Comparison of ENCODE assay signal across 19 mouse cellular contexts in the genomic region with DNA sequence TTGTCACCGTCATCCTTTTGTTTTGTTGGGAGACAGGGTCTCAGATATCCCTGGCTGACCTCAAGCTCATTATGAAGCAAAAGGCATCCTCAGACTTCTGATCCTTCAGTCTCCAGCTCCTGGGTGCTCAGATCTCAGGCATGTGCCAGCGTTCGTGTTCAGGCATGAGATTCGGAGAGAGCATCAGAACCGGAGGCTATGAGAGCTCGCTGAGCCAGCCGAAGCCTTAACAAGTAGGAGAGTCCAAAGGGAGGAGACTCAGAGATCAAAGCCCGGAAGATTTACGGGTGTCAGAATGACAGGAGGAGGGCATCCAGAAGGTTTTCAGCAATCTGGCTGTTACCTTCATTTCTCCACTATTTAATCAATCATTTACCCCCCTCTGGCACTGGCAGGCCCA. TPM values are rescaled to one million over a fixed set of nuclear protein-coding genes. Genes with fewer than 3 reads are reported as not detected.
"Had no signal": no experiment of that assay in that cellular context is flagged by ENCODE, and none has a peak within 500 bp of the region (broad histone marks: within the 10 kb centered on the region; RNA-seq: fewer than 3 reads in every experiment).

No protein-coding gene starts in this region.

- H3K9me3 ChIP-seq: lung, embryonic 15.5 days; megakaryocyte, embryonic 14.5 days; midbrain, embryonic 13.5 days; midbrain, embryonic 15.5 days; neural tube, embryonic 12.5 days; stomach, embryonic 15.5 days had no signal

- H3K36me3 ChIP-seq: lung, embryonic 15.5 days; midbrain, embryonic 13.5 days; midbrain, embryonic 15.5 days; neural tube, embryonic 12.5 days; stomach, embryonic 15.5 days had no signal

- ATAC-seq: lung, postnatal 0 days; midbrain, embryonic 13.5 days; midbrain, embryonic 15.5 days had no signal

- H3K27me3 ChIP-seq: lung, embryonic 15.5 days; midbrain, embryonic 13.5 days; midbrain, embryonic 15.5 days; neural tube, embryonic 12.5 days; stomach, embryonic 15.5 days had no signal

- H3K27ac ChIP-seq: lung, embryonic 15.5 days; macrophage; midbrain, embryonic 13.5 days; midbrain, embryonic 15.5 days; neural tube, embryonic 12.5 days; stomach, embryonic 15.5 days had no signal

- H3K9ac ChIP-seq: lung, embryonic 15.5 days; midbrain, embryonic 13.5 days; midbrain, embryonic 15.5 days; neural tube, embryonic 12.5 days; stomach, embryonic 15.5 days had no signal

- H3K4me1 ChIP-seq: lung, embryonic 15.5 days; megakaryocyte, embryonic 14.5 days; midbrain, embryonic 13.5 days; midbrain, embryonic 15.5 days; neural tube, embryonic 12.5 days; stomach, embryonic 15.5 days had no signal

- H3K4me2 ChIP-seq: lung, embryonic 15.5 days; midbrain, embryonic 11.5 days; midbrain, embryonic 13.5 days; midbrain, embryonic 15.5 days; neural tube, embryonic 12.5 days; stomach, embryonic 15.5 days had no signal

- DNase-seq: lung, adult 2 months; lung, postnatal 14 days; lung, postnatal 36 days; right cerebral cortex, postnatal 14 days; thymus, adult 18-20 months; thymus, postnatal 14 days; thymus, postnatal 36 days had no signal

- H3K4me3 ChIP-seq: lung, embryonic 15.5 days; megakaryocyte, embryonic 14.5 days; midbrain, embryonic 13.5 days; midbrain, embryonic 15.5 days; neural tube, embryonic 12.5 days; stomach, embryonic 15.5 days had no signal

RNA-seq across cellular contexts. Expression of a gene that starts 16.3 kb away (rescaled TPM):
- polyA plus RNA-seq: lung, adult 2 months; lung, embryonic 15.5 days; lung, postnatal 0 days; macrophage; midbrain, embryonic 11.5 days; midbrain, embryonic 13.5 days; midbrain, embryonic 15.5 days; midbrain, postnatal 0 days; spleen, adult 2 months; stomach, embryonic 15.5 days had no signal

RNA-seq across cellular contexts. Expression of a gene that starts 28.3 kb away (rescaled TPM):
- polyA plus RNA-seq: macrophage had no signal

RNA-seq across cellular contexts. Expression of a gene that starts 30.6 kb away (rescaled TPM):
- polyA plus RNA-seq: macrophage; spleen, adult 2 months had no signal

RNA-seq across cellular contexts. Expression of a gene that starts 41.1 kb away (rescaled TPM):
- polyA plus RNA-seq: macrophage; neural tube, embryonic 14.5 days; spleen, adult 2 months had no signal

RNA-seq across cellular contexts. Expression of a gene that starts 55.4 kb away (rescaled TPM):
- polyA plus RNA-seq: macrophage; midbrain, embryonic 11.5 days; midbrain, embryonic 15.5 days; midbrain, postnatal 0 days; neural tube, embryonic 14.5 days had no signal
